Mouse (Mus musculus): ENCODE results near the gene Rnf220. TPM values are rescaled to one million over a fixed set of nuclear protein-coding genes. Genes with fewer than 3 reads are reported as not detected.

Rnf220 gene
- polyA plus RNA-seq, 1 experiment, result 73.9 TPM

- 40% methylated on average over 14 of the region's 14 CpGs for WGBS
- no peak overlapping the region for H3K4me3 ChIP-seq (ENCODE audit: low read depth, low read length)
- TF ChIP-seq CTCF (IDR thresholded peaks at IDR 0.05; ENCODE audit: extremely low read depth, insufficient read length, insufficient replicate concordance, low read depth, low read length) (no peak), POLR2A (IDR thresholded peaks at IDR 0.05; ENCODE audit: low read depth, low read length) (no peak)
- H3K4me1 ChIP-seq (ENCODE audit: control insufficient read depth, insufficient read depth, insufficient read length, low read length), result peaks cover 15% of the 10 kb centered on the region
- no peak overlapping the region for H3K27ac ChIP-seq (ENCODE audit: insufficient read depth, low read depth, low read length)
- H3K36me3 ChIP-seq (ENCODE audit: control insufficient read depth, insufficient read depth, low read length), result no peaks in the 10 kb centered on the region
- H3K27me3 ChIP-seq (ENCODE audit: control insufficient read depth, insufficient read depth, low read length), result no peaks in the 10 kb centered on the region
Measured at GRCm38 (mm10) chr4:117473291-117473984, 23.4 kb downstream of the Rnf220 start.

- H3K27ac ChIP-seq (ENCODE audit: insufficient read depth, low read depth, low read length), result no peak overlapping the region
- H3K36me3 ChIP-seq (ENCODE audit: control insufficient read depth, insufficient read depth, low read length), result no peaks in the 10 kb centered on the region
- 82% methylated on average over 4 of the region's 4 CpGs for WGBS
- no peaks in the 10 kb centered on the region; the same call in 1 of the 2 replicates for H3K27me3 ChIP-seq (ENCODE audit: control insufficient read depth, insufficient read depth, low read length)
- no peak overlapping the region for H3K4me3 ChIP-seq (ENCODE audit: low read depth, low read length)
- no peaks in the 10 kb centered on the region for H3K4me1 ChIP-seq (ENCODE audit: control insufficient read depth, insufficient read depth, insufficient read length, low read length)
- TF ChIP-seq CTCF (IDR thresholded peaks at IDR 0.05; ENCODE audit: extremely low read depth, insufficient read length, insufficient replicate concordance, low read depth, low read length) (no peak), POLR2A (IDR thresholded peaks at IDR 0.05; ENCODE audit: low read depth, low read length) (no peak)
Measured at GRCm38 (mm10) chr4:117469471-117469870, 27.4 kb downstream of the Rnf220 start.

- WGBS, result 87% methylated on average over 7 of the region's 7 CpGs
- no peak for TF ChIP-seq CTCF (IDR thresholded peaks at IDR 0.05; ENCODE audit: extremely low read depth, insufficient read length, insufficient replicate concordance, low read depth, low read length)
- TF ChIP-seq POLR2A (IDR thresholded peaks at IDR 0.05; ENCODE audit: low read depth, low read length), result no peak
- H3K36me3 ChIP-seq (ENCODE audit: control insufficient read depth, insufficient read depth, low read length), result no peaks in the 10 kb centered on the region
- no peaks in the 10 kb centered on the region; the same call in 1 of the 2 replicates for H3K27me3 ChIP-seq (ENCODE audit: control insufficient read depth, insufficient read depth, low read length)
- no peaks in the 10 kb centered on the region for H3K4me1 ChIP-seq (ENCODE audit: control insufficient read depth, insufficient read depth, insufficient read length, low read length)
- H3K4me3 ChIP-seq (ENCODE audit: low read depth, low read length), result no peak overlapping the region
- no peak overlapping the region for H3K27ac ChIP-seq (ENCODE audit: insufficient read depth, low read depth, low read length)
Measured at GRCm38 (mm10) chr4:117467936-117468335, 28.9 kb downstream of the Rnf220 start.

- Histone ChIP-seq H3K27ac (ENCODE audit: insufficient read depth, low read depth, low read length) (no peak overlapping the region), H3K27me3 (ENCODE audit: control insufficient read depth, insufficient read depth, low read length) (no peaks in the 10 kb centered on the region), H3K36me3 (ENCODE audit: control insufficient read depth, insufficient read depth, low read length) (no peaks in the 10 kb centered on the region), H3K4me1 (ENCODE audit: control insufficient read depth, insufficient read depth, insufficient read length, low read length) (peaks cover 5% of the 10 kb centered on the region; the same call in 1 of the 2 replicates), H3K4me3 (ENCODE audit: low read depth, low read length) (no peak overlapping the region)
- TF ChIP-seq POLR2A (IDR thresholded peaks at IDR 0.05; ENCODE audit: low read depth, low read length), result no peak
- no peak for TF ChIP-seq CTCF (IDR thresholded peaks at IDR 0.05; ENCODE audit: extremely low read depth, insufficient read length, insufficient replicate concordance, low read depth, low read length)
- 17% methylated on average over 1 of the region's 1 CpGs for whole genome bisulfite sequencing
Measured at GRCm38 (mm10) chr4:117449151-117449550, 47.7 kb downstream of the Rnf220 start.

GRCm38 (mm10) chr4:117447926-117448325, 48.9 kb downstream of the Rnf220 start:
- TF ChIP-seq CTCF (IDR thresholded peaks at IDR 0.05; ENCODE audit: extremely low read depth, insufficient read length, insufficient replicate concordance, low read depth, low read length) (no peak), POLR2A (IDR thresholded peaks at IDR 0.05; ENCODE audit: low read depth, low read length) (no peak)
- H3K4me3 ChIP-seq (ENCODE audit: low read depth, low read length), result no peak overlapping the region
- H3K27ac ChIP-seq (ENCODE audit: insufficient read depth, low read depth, low read length), result no peak overlapping the region
- no peaks in the 10 kb centered on the region for H3K27me3 ChIP-seq (ENCODE audit: control insufficient read depth, insufficient read depth, low read length)
- H3K36me3 ChIP-seq (ENCODE audit: control insufficient read depth, insufficient read depth, low read length), result no peaks in the 10 kb centered on the region
- peaks cover 5% of the 10 kb centered on the region; the same call in 1 of the 2 replicates for H3K4me1 ChIP-seq (ENCODE audit: control insufficient read depth, insufficient read depth, insufficient read length, low read length)
- 92% methylated on average over 3 of the region's 3 CpGs for WGBS

GRCm38 (mm10) chr4:117445516-117446207, 51.2 kb downstream of the Rnf220 start:
- H3K4me1 ChIP-seq (ENCODE audit: control insufficient read depth, insufficient read depth, insufficient read length, low read length), result peaks cover 5% of the 10 kb centered on the region; the same call in 1 of the 2 replicates
- no peaks in the 10 kb centered on the region for H3K27me3 ChIP-seq (ENCODE audit: control insufficient read depth, insufficient read depth, low read length)
- H3K4me3 ChIP-seq (ENCODE audit: low read depth, low read length), result no peak overlapping the region
- 74% methylated on average over 19 of the region's 19 CpGs for WGBS
- TF ChIP-seq POLR2A (IDR thresholded peaks at IDR 0.05; ENCODE audit: low read depth, low read length) (no peak), CTCF (IDR thresholded peaks at IDR 0.05; ENCODE audit: extremely low read depth, insufficient read length, insufficient replicate concordance, low read depth, low read length) (no peak)
- H3K36me3 ChIP-seq (ENCODE audit: control insufficient read depth, insufficient read depth, low read length), result no peaks in the 10 kb centered on the region
- H3K27ac ChIP-seq (ENCODE audit: insufficient read depth, low read depth, low read length), result no peak overlapping the region

GRCm38 (mm10) chr4:117438919-117439318, 57.9 kb downstream of the Rnf220 start:
- Histone ChIP-seq H3K4me1 (ENCODE audit: control insufficient read depth, insufficient read depth, insufficient read length, low read length) (no peaks in the 10 kb centered on the region), H3K36me3 (ENCODE audit: control insufficient read depth, insufficient read depth, low read length) (no peaks in the 10 kb centered on the region), H3K27me3 (ENCODE audit: control insufficient read depth, insufficient read depth, low read length) (no peaks in the 10 kb centered on the region; the same call in 1 of the 2 replicates), H3K4me3 (ENCODE audit: low read depth, low read length) (no peak overlapping the region), H3K27ac (ENCODE audit: insufficient read depth, low read depth, low read length) (no peak overlapping the region)
- TF ChIP-seq POLR2A (IDR thresholded peaks at IDR 0.05; ENCODE audit: low read depth, low read length), result no peak
- TF ChIP-seq CTCF (IDR thresholded peaks at IDR 0.05; ENCODE audit: extremely low read depth, insufficient read length, insufficient replicate concordance, low read depth, low read length), result no peak
- 74% methylated on average over 3 of the region's 3 CpGs for WGBS

Measured in small intestine, adult 2 months (tissue).